Mouse (Mus musculus) embryonic facial prominence, embryonic 13.5 days (tissue): ENCODE results near the gene Hdac9. TPM values are rescaled to one million over a fixed set of nuclear protein-coding genes. Genes with fewer than 3 reads are reported as not detected.

ENCODE experiments used
- ATAC-seq: fragments of 200-750 bp; cut with Nextera tagmentation; 2 replicates; pipeline ENCODE4 v1.8.0; 2017; ENCODE audit warnings: low read depth; ENCODE audit not compliant: insufficient number of reproducible peaks, insufficient read depth, low FRiP score, low TSS enrichment
- H3K27ac ChIP-seq: fragments of 300-500 bp; sonication (generic); 2 replicates; pipeline ENCODE4 v1.5.1; 2015; ENCODE audit warnings: moderate library complexity, mild to moderate bottlenecking, inconsistent platforms
- H3K27me3 ChIP-seq: fragments of 300-500 bp; sonication (generic); 2 replicates; pipeline ENCODE4 v1.6.1; 2015; ENCODE audit warnings: mild to moderate bottlenecking, inconsistent platforms
- H3K36me3 ChIP-seq: fragments of 300-500 bp; sonication (generic); 2 replicates; pipeline ENCODE4 v1.6.1; 2015; ENCODE audit warnings: mild to moderate bottlenecking, inconsistent platforms
- H3K4me1 ChIP-seq: fragments of 300-500 bp; sonication (generic); 2 replicates; pipeline ENCODE4 v1.6.1; 2015; ENCODE audit warnings: inconsistent platforms
- H3K4me2 ChIP-seq: fragments of 300-500 bp; sonication (generic); 2 replicates; pipeline ENCODE4 v1.6.1; 2015; ENCODE audit warnings: moderate library complexity, mild to moderate bottlenecking, inconsistent platforms
- H3K4me3 ChIP-seq: fragments of 300-500 bp; sonication (generic); 2 replicates; pipeline ENCODE4 v1.5.1; 2015; ENCODE audit warnings: mild to moderate bottlenecking, inconsistent platforms
- H3K9ac ChIP-seq: fragments of 300-500 bp; sonication (generic); 2 replicates; pipeline ENCODE4 v1.6.1; 2015; ENCODE audit warnings: mild to moderate bottlenecking, inconsistent platforms
- H3K9me3 ChIP-seq: fragments of 300-500 bp; sonication (generic); 2 replicates; pipeline ENCODE4 v1.6.1; 2016; ENCODE audit warnings: inconsistent platforms
- WGBS: fragments of 180-500 bp; shearing (Covaris S2); methylation state at CpG from one replicate; pipeline ENCODE4 v1.1.7; 2015; ENCODE audit warnings: mixed read lengths; 5-methylcytosine and 5-hydroxymethylcytosine counted together
- polyA plus RNA-seq: library from polyadenylated mRNA; unstranded; fragments of >200 nt; fragmentation: Nextera tagmentation; extraction: Ambion mirVana; gene quantifications from 2 replicates; pipeline ENCODE4 v1.2.1, GENCODE M21; 2015

Gene Hdac9
- polyA plus RNA-seq, 1 experiment from 2014 or later: 7.6 TPM

- H3K9ac ChIP-seq: no peak overlapping the region
- H3K4me2 ChIP-seq: no peak overlapping the region
- no peak overlapping the region for H3K4me3 ChIP-seq
- no peaks in the 10 kb centered on the region for H3K27me3 ChIP-seq
- H3K9me3 ChIP-seq: no peaks in the 10 kb centered on the region
- H3K4me1 ChIP-seq: no peaks in the 10 kb centered on the region
- ATAC-seq: no peak
- WGBS: 78% methylated on average over 4 of the region's 4 CpGs
- no peaks in the 10 kb centered on the region for H3K36me3 ChIP-seq
- H3K27ac ChIP-seq: no peak overlapping the region
Observed at GRCm38 (mm10) chr12:34841196-34841595, 75.7 kb downstream of the Hdac9 start.

GRCm38 (mm10) chr12:34837318-34837717 lies 79.6 kb downstream of the Hdac9 start:
- Histone ChIP-seq H3K27me3 (no peaks in the 10 kb centered on the region), H3K4me1 (no peaks in the 10 kb centered on the region), H3K4me2 (no peak overlapping the region), H3K9me3 (no peaks in the 10 kb centered on the region), H3K9ac (no peak overlapping the region), H3K27ac (no peak overlapping the region), H3K36me3 (no peaks in the 10 kb centered on the region), H3K4me3 (no peak overlapping the region)
- WGBS: 66% methylated on average over 5 of the region's 5 CpGs
- ATAC-seq: no peak

GRCm38 (mm10) chr12:34836864-34837263 lies 80.0 kb downstream of the Hdac9 start:
- no peaks in the 10 kb centered on the region for H3K36me3 ChIP-seq
- no peak overlapping the region for H3K4me3 ChIP-seq
- H3K27ac ChIP-seq: no peak overlapping the region
- H3K4me2 ChIP-seq: no peak overlapping the region
- H3K27me3 ChIP-seq: no peaks in the 10 kb centered on the region
- H3K4me1 ChIP-seq: no peaks in the 10 kb centered on the region
- 64% methylated on average over 1 of the region's 1 CpGs for WGBS
- no peak overlapping the region for H3K9ac ChIP-seq
- H3K9me3 ChIP-seq: no peaks in the 10 kb centered on the region
- no peak for ATAC-seq

GRCm38 (mm10) chr12:34836085-34836484 lies 80.8 kb downstream of the Hdac9 start:
- H3K9me3 ChIP-seq: no peaks in the 10 kb centered on the region
- H3K4me1 ChIP-seq: no peaks in the 10 kb centered on the region
- no peak overlapping the region for H3K27ac ChIP-seq
- H3K4me3 ChIP-seq: no peak overlapping the region
- no peaks in the 10 kb centered on the region for H3K27me3 ChIP-seq
- ATAC-seq: no peak
- 94% methylated on average over 1 of the region's 1 CpGs for WGBS
- H3K4me2 ChIP-seq: no peak overlapping the region
- no peak overlapping the region for H3K9ac ChIP-seq
- no peaks in the 10 kb centered on the region for H3K36me3 ChIP-seq

GRCm38 (mm10) chr12:34835493-34835892 lies 81.4 kb downstream of the Hdac9 start:
- no peak for ATAC-seq
- 84% methylated on average over 3 of the region's 3 CpGs for WGBS

GRCm38 (mm10) chr12:34828684-34829083 lies 88.2 kb downstream of the Hdac9 start:
- Histone ChIP-seq H3K27me3 (no peaks in the 10 kb centered on the region), H3K9me3 (no peaks in the 10 kb centered on the region), H3K36me3 (no peaks in the 10 kb centered on the region), H3K4me3 (no peak overlapping the region), H3K9ac (no peak overlapping the region), H3K4me2 (no peak overlapping the region), H3K4me1 (no peaks in the 10 kb centered on the region), H3K27ac (no peak overlapping the region)
- no peak for ATAC-seq
- WGBS: 83% methylated on average over 3 of the region's 3 CpGs

More at GRCm38 (mm10) chr12:34835493-34835892, 81.4 kb downstream of the Hdac9 start:
- Histone ChIP-seq H3K4me3 (no peak overlapping the region), H3K9me3 (no peaks in the 10 kb centered on the region), H3K4me2 (no peak overlapping the region), H3K4me1 (no peaks in the 10 kb centered on the region), H3K27me3 (no peaks in the 10 kb centered on the region), H3K36me3 (no peaks in the 10 kb centered on the region), H3K27ac (no peak overlapping the region), H3K9ac (no peak overlapping the region)

- Histone ChIP-seq H3K9ac (no peak overlapping the region), H3K4me3 (no peak overlapping the region), H3K27ac (no peak overlapping the region), H3K9me3 (no peaks in the 10 kb centered on the region), H3K36me3 (no peaks in the 10 kb centered on the region), H3K27me3 (no peaks in the 10 kb centered on the region), H3K4me1 (no peaks in the 10 kb centered on the region), H3K4me2 (no peak overlapping the region)
- 88% methylated on average over 4 of the region's 4 CpGs for WGBS
- ATAC-seq: no peak
Observed at GRCm38 (mm10) chr12:34826931-34827330, 90.0 kb downstream of the Hdac9 start.

GRCm38 (mm10) chr12:34820229-34820628 lies 96.7 kb downstream of the Hdac9 start:
- no peak for ATAC-seq
- no peak overlapping the region for H3K27ac ChIP-seq
- H3K4me1 ChIP-seq: no peaks in the 10 kb centered on the region
- H3K27me3 ChIP-seq: no peaks in the 10 kb centered on the region
- H3K9ac ChIP-seq: no peak overlapping the region
- no peaks in the 10 kb centered on the region for H3K9me3 ChIP-seq
- WGBS: 55% methylated on average over 6 of the region's 6 CpGs
- no peak overlapping the region for H3K4me3 ChIP-seq
- no peaks in the 10 kb centered on the region for H3K36me3 ChIP-seq
- no peak overlapping the region for H3K4me2 ChIP-seq

- Histone ChIP-seq H3K4me1 (no peaks in the 10 kb centered on the region), H3K27ac (no peak overlapping the region), H3K27me3 (no peaks in the 10 kb centered on the region), H3K9me3 (no peaks in the 10 kb centered on the region), H3K4me3 (no peak overlapping the region), H3K36me3 (no peaks in the 10 kb centered on the region), H3K9ac (no peak overlapping the region), H3K4me2 (no peak overlapping the region)
- ATAC-seq: no peak
- 60% methylated on average over 10 of the region's 10 CpGs for WGBS
Observed at GRCm38 (mm10) chr12:34811673-34812613, 105.0 kb downstream of the Hdac9 start.

GRCm38 (mm10) chr12:34810221-34810620 lies 106.7 kb downstream of the Hdac9 start:
- H3K9ac ChIP-seq: no peak overlapping the region
- H3K4me2 ChIP-seq: no peak overlapping the region
- no peaks in the 10 kb centered on the region for H3K9me3 ChIP-seq
- H3K27ac ChIP-seq: no peak overlapping the region
- no peaks in the 10 kb centered on the region for H3K27me3 ChIP-seq
- 60% methylated on average over 2 of the region's 2 CpGs for WGBS
- H3K4me1 ChIP-seq: no peaks in the 10 kb centered on the region
- no peak overlapping the region for H3K4me3 ChIP-seq
- H3K36me3 ChIP-seq: no peaks in the 10 kb centered on the region
- ATAC-seq: no peak

- WGBS: 92% methylated on average over 1 of the region's 1 CpGs
- Histone ChIP-seq H3K27me3 (no peaks in the 10 kb centered on the region), H3K9me3 (no peaks in the 10 kb centered on the region)
Observed at GRCm38 (mm10) chr12:34808180-34808579, 108.7 kb downstream of the Hdac9 start.

GRCm38 (mm10) chr12:34806528-34806927 lies 110.4 kb downstream of the Hdac9 start:
- no peak overlapping the region for H3K9ac ChIP-seq
- H3K9me3 ChIP-seq: no peaks in the 10 kb centered on the region
- H3K4me1 ChIP-seq: no peaks in the 10 kb centered on the region
- no peak for ATAC-seq
- no peak overlapping the region for H3K4me3 ChIP-seq
- no peak overlapping the region for H3K27ac ChIP-seq
- no peaks in the 10 kb centered on the region for H3K27me3 ChIP-seq
- H3K4me2 ChIP-seq: no peak overlapping the region
- H3K36me3 ChIP-seq: no peaks in the 10 kb centered on the region

More at GRCm38 (mm10) chr12:34808180-34808579, 108.7 kb downstream of the Hdac9 start:
- Histone ChIP-seq H3K36me3 (no peaks in the 10 kb centered on the region), H3K9ac (no peak overlapping the region), H3K4me2 (no peak overlapping the region), H3K4me3 (no peak overlapping the region), H3K27ac (no peak overlapping the region), H3K4me1 (no peaks in the 10 kb centered on the region)
- no peak for ATAC-seq
